Mouse (Mus musculus): ENCODE data around the gene Dcakd. TPM values are rescaled to one million over a fixed set of nuclear protein-coding genes. Genes with fewer than 3 reads are reported as not detected.

Gene Dcakd
- polyA plus RNA-seq, 1 experiment from 2014 or later = 201 TPM

GRCm38 (mm10) chr11:103015881-103016825 is 12.0 kb downstream of the Dcakd start:
- peak overlapping the region; percentile 94 for H3K27ac ChIP-seq
- H3K9ac ChIP-seq = peak overlapping the region; percentile 88
- ATAC-seq (ENCODE audit: low FRiP score, low read depth) = no peak
- H3K4me2 ChIP-seq (replicated peaks) = peak overlapping the region; percentile 75
- peaks cover 20% of the 10 kb centered on the region for H3K36me3 ChIP-seq
- peaks cover 22% of the 10 kb centered on the region for H3K4me1 ChIP-seq
- no peaks in the 10 kb centered on the region for H3K27me3 ChIP-seq
- 43% methylated on average over 27 of the region's 27 CpGs for WGBS
- H3K9me3 ChIP-seq = no peaks in the 10 kb centered on the region
- H3K4me3 ChIP-seq = peak overlapping the region; percentile 75

DNA sequence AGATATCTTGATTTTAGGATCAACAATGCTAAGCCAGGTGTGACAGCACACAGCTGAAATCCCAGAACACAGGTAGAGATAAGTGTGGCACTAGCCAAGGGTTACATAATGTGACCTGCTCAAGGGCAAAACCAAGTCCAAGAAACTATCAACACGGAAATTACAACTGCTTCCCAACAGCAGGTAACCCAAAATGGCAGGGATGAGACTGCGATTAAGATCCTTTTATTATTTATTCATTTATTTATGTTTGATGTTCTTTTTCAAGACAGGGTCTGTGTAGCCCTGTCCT is 17.0 kb downstream of the Dcakd start:
- no peak for ATAC-seq (ENCODE audit: low FRiP score, low read depth)
- Histone ChIP-seq H3K4me3 (no peak overlapping the region), H3K9ac (no peak overlapping the region), H3K27ac (no peak overlapping the region), H3K4me2 (replicated peaks) (no peak overlapping the region), H3K36me3 (peaks cover 44% of the 10 kb centered on the region), H3K9me3 (no peaks in the 10 kb centered on the region), H3K27me3 (no peaks in the 10 kb centered on the region), H3K4me1 (peaks cover 39% of the 10 kb centered on the region)
- WGBS = 91% methylated on average over 2 of the region's 2 CpGs

DNA sequence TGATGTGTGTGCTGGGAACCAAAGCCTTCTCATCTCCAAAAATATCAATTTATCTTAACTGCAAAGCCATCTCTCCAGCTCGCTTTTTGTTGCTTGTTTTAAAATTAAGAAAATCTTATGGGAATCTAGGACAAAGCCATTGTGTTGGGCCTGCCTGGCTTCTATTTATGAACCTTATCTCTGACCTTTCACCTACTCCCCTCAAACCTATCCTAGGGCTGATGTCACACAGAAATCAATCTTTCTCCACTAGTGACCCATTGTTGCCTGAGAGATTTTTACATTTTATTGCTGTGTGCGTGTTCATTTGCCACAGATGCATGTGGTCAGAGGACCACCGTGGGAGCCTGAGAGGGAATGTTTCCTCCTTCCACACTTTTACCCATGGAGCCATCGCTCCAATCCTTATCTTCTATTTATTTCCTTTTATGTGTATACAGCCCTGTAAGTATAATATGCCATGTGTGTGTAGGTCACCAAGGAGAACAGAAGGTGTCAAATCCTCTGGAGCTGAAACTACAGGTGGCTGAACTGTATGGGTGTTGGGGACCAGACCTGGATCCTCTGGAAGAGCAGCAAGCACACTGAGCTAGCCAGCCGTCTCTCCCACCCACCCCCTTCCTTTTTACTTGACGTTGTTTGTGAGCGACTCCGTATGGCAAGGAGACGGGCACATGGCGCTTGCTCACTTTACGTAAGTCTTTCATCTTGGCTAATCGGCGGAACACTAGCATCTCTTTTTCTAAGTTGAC is 17.5 kb downstream of the Dcakd start:
- H3K4me3 ChIP-seq = no peak overlapping the region
- H3K4me1 ChIP-seq = peaks cover 34% of the 10 kb centered on the region
- H3K4me2 ChIP-seq (replicated peaks) = no peak overlapping the region
- no peak overlapping the region for H3K9ac ChIP-seq
- no peaks in the 10 kb centered on the region for H3K27me3 ChIP-seq
- no peak for ATAC-seq (ENCODE audit: low FRiP score, low read depth)
- H3K27ac ChIP-seq = no peak overlapping the region
- no peaks in the 10 kb centered on the region for H3K9me3 ChIP-seq
- peaks cover 44% of the 10 kb centered on the region for H3K36me3 ChIP-seq
- 91% methylated on average over 13 of the region's 13 CpGs for WGBS

DNA sequence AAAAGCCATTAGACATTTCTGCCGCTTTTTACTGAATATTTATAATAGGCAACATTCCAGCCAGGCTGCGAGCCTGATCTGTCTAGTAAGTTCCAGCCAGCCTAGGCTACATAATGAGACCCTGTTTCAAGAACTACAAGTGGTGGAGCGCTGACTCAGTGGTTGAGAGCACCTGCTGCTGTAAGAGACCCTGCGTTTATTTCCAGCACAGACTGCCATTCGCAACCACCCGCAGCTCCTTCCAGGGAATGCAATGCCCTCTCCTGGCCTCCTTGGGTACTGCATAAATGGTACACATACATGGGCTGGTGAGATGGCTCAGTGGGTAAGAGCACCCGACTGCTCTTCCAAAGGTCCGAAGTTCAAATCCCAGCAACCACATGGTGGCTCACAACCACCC is 18.9 kb downstream of the Dcakd start:
- peaks cover 54% of the 10 kb centered on the region for H3K36me3 ChIP-seq
- H3K9me3 ChIP-seq = no peaks in the 10 kb centered on the region
- H3K4me1 ChIP-seq = peaks cover 31% of the 10 kb centered on the region
- no peaks in the 10 kb centered on the region for H3K27me3 ChIP-seq
- no peak overlapping the region for H3K4me2 ChIP-seq (replicated peaks)
- H3K27ac ChIP-seq = no peak overlapping the region
- no peak overlapping the region for H3K9ac ChIP-seq
- WGBS = 88% methylated on average over 8 of the region's 8 CpGs
- no peak for ATAC-seq (ENCODE audit: low FRiP score, low read depth)
- no peak overlapping the region for H3K4me3 ChIP-seq

DNA sequence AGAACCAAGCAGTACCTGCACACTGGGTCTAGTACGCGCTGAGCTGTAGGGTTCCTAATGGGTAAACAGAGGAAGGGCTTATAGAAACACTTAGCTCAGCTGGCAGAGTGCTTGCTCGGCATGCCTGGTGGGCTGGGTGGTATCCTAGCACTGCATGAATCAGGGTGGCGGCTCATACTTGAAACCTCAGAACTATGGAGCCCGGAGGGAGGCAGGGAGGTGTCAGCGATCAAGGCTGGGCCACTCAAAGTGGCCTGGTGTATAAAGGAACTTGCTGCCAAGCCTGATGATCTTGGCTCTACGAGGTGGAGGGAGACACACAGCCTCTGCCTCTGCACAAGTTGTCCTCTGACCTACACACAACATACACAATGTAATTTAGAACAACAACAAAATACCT is 19.6 kb downstream of the Dcakd start:
- Histone ChIP-seq H3K9me3 (no peaks in the 10 kb centered on the region), H3K36me3 (peaks cover 51% of the 10 kb centered on the region), H3K4me1 (peaks cover 34% of the 10 kb centered on the region), H3K9ac (no peak overlapping the region), H3K4me2 (replicated peaks) (no peak overlapping the region), H3K4me3 (no peak overlapping the region), H3K27me3 (no peaks in the 10 kb centered on the region), H3K27ac (no peak overlapping the region)
- ATAC-seq (ENCODE audit: low FRiP score, low read depth) = no peak
- 83% methylated on average over 7 of the region's 7 CpGs for WGBS

GRCm38 (mm10) chr11:103007001-103007340 is 21.2 kb downstream of the Dcakd start:
- Histone ChIP-seq H3K36me3 (peaks cover 41% of the 10 kb centered on the region), H3K4me3 (no peak overlapping the region), H3K4me2 (replicated peaks) (no peak overlapping the region), H3K9me3 (no peaks in the 10 kb centered on the region), H3K4me1 (peaks cover 34% of the 10 kb centered on the region), H3K9ac (no peak overlapping the region), H3K27me3 (no peaks in the 10 kb centered on the region), H3K27ac (no peak overlapping the region)
- no peak for ATAC-seq (ENCODE audit: low FRiP score, low read depth)
- 78% methylated on average over 6 of the region's 6 CpGs for WGBS

GRCm38 (mm10) chr11:103006286-103007000 is 21.7 kb downstream of the Dcakd start:
- no peak for ATAC-seq (ENCODE audit: low FRiP score, low read depth)

GRCm38 (mm10) chr11:103005254-103005981 is 22.7 kb downstream of the Dcakd start:
- no peak overlapping the region for H3K4me3 ChIP-seq
- H3K27me3 ChIP-seq = no peaks in the 10 kb centered on the region
- WGBS = 67% methylated on average over 11 of the region's 11 CpGs
- no peak overlapping the region for H3K4me2 ChIP-seq (replicated peaks)
- H3K4me1 ChIP-seq = peaks cover 44% of the 10 kb centered on the region
- H3K36me3 ChIP-seq = peaks cover 40% of the 10 kb centered on the region
- no peak for ATAC-seq (ENCODE audit: low FRiP score, low read depth)
- no peaks in the 10 kb centered on the region for H3K9me3 ChIP-seq
- no peak overlapping the region for H3K27ac ChIP-seq
- no peak overlapping the region for H3K9ac ChIP-seq

More at GRCm38 (mm10) chr11:103006286-103007000, 21.7 kb downstream of the Dcakd start:
- H3K9ac ChIP-seq = no peak overlapping the region
- 84% methylated on average over 7 of the region's 7 CpGs for WGBS
- H3K27ac ChIP-seq = no peak overlapping the region
- H3K9me3 ChIP-seq = no peaks in the 10 kb centered on the region
- no peak overlapping the region for H3K4me2 ChIP-seq (replicated peaks)
- H3K4me3 ChIP-seq = no peak overlapping the region
- H3K4me1 ChIP-seq = peaks cover 34% of the 10 kb centered on the region
- peaks cover 40% of the 10 kb centered on the region for H3K36me3 ChIP-seq
- H3K27me3 ChIP-seq = no peaks in the 10 kb centered on the region

GRCm38 (mm10) chr11:103004852-103005251 is 23.3 kb downstream of the Dcakd start:
- no peak overlapping the region for H3K4me2 ChIP-seq (replicated peaks)
- ATAC-seq (ENCODE audit: low FRiP score, low read depth) = no peak
- H3K9me3 ChIP-seq = no peaks in the 10 kb centered on the region
- H3K36me3 ChIP-seq = peaks cover 44% of the 10 kb centered on the region
- H3K27ac ChIP-seq = peak overlapping the region; percentile 15; the same call in 1 of the 2 replicates
- no peak overlapping the region for H3K4me3 ChIP-seq
- no peak overlapping the region for H3K9ac ChIP-seq
- WGBS = 80% methylated on average over 1 of the region's 1 CpGs
- H3K27me3 ChIP-seq = no peaks in the 10 kb centered on the region
- peaks cover 49% of the 10 kb centered on the region for H3K4me1 ChIP-seq

- peak; percentile 77 for ATAC-seq (ENCODE audit: low FRiP score, low read depth)
- Histone ChIP-seq H3K27me3 (no peaks in the 10 kb centered on the region), H3K27ac (peak overlapping the region; percentile 52; the same call in 1 of the 2 replicates), H3K36me3 (peaks cover 49% of the 10 kb centered on the region), H3K9me3 (no peaks in the 10 kb centered on the region), H3K4me3 (no peak overlapping the region), H3K4me1 (peaks cover 46% of the 10 kb centered on the region), H3K9ac (no peak overlapping the region), H3K4me2 (replicated peaks) (no peak overlapping the region)
- WGBS = 50% methylated on average over 5 of the region's 5 CpGs
Measured at GRCm38 (mm10) chr11:103003210-103003609, 24.9 kb downstream of the Dcakd start.

- Histone ChIP-seq H3K4me3 (no peak overlapping the region), H3K27ac (no peak overlapping the region), H3K4me1 (peaks cover 28% of the 10 kb centered on the region), H3K36me3 (peaks cover 58% of the 10 kb centered on the region), H3K4me2 (replicated peaks) (no peak overlapping the region), H3K27me3 (no peaks in the 10 kb centered on the region), H3K9ac (no peak overlapping the region), H3K9me3 (no peaks in the 10 kb centered on the region)
- no peak for ATAC-seq (ENCODE audit: low FRiP score, low read depth)
- 77% methylated on average over 5 of the region's 5 CpGs for WGBS
Measured at GRCm38 (mm10) chr11:103001063-103001462, 27.1 kb downstream of the Dcakd start.
